Mouse (Mus musculus): ENCODE results near the gene Cdh4.

Cdh4 gene

GRCm38 (mm10) chr2:179586436-179586835 lies 144.2 kb downstream of the Cdh4 start:
- no peak for DNase-seq (ENCODE audit: extremely low read depth, insufficient read length, low spot score)

- no peak for DNase-seq (ENCODE audit: extremely low read depth, insufficient read length, low spot score)
Measured at GRCm38 (mm10) chr2:179587069-179587468, 144.8 kb downstream of the Cdh4 start.

GRCm38 (mm10) chr2:179591661-179592060 lies 149.4 kb downstream of the Cdh4 start:
- no peak for DNase-seq (ENCODE audit: extremely low read depth, insufficient read length, low spot score)

- DNase-seq (ENCODE audit: extremely low read depth, insufficient read length, low spot score), result no peak
Measured at GRCm38 (mm10) chr2:179595013-179595412, 152.8 kb downstream of the Cdh4 start.

GRCm38 (mm10) chr2:179598886-179599285 lies 156.7 kb downstream of the Cdh4 start:
- DNase-seq (ENCODE audit: extremely low read depth, insufficient read length, low spot score), result no peak

- DNase-seq (ENCODE audit: extremely low read depth, insufficient read length, low spot score), result no peak
Measured at GRCm38 (mm10) chr2:179599886-179600285, 157.7 kb downstream of the Cdh4 start.

- no peak for DNase-seq (ENCODE audit: extremely low read depth, insufficient read length, low spot score)
Measured at GRCm38 (mm10) chr2:179600347-179600746, 158.1 kb downstream of the Cdh4 start.

GRCm38 (mm10) chr2:179601167-179601566 lies 158.9 kb downstream of the Cdh4 start:
- DNase-seq (ENCODE audit: extremely low read depth, insufficient read length, low spot score), result no peak

- DNase-seq (ENCODE audit: extremely low read depth, insufficient read length, low spot score), result no peak
Measured at GRCm38 (mm10) chr2:179604746-179605145, 162.5 kb downstream of the Cdh4 start.

GRCm38 (mm10) chr2:179605255-179605654 lies 163.0 kb downstream of the Cdh4 start:
- DNase-seq (ENCODE audit: extremely low read depth, insufficient read length, low spot score), result no peak

- no peak for DNase-seq (ENCODE audit: extremely low read depth, insufficient read length, low spot score)
Measured at GRCm38 (mm10) chr2:179606341-179606740, 164.1 kb downstream of the Cdh4 start.

- DNase-seq (ENCODE audit: extremely low read depth, insufficient read length, low spot score), result no peak
Measured at GRCm38 (mm10) chr2:179615906-179616305, 173.7 kb downstream of the Cdh4 start.

GRCm38 (mm10) chr2:179623643-179624473 lies 181.6 kb downstream of the Cdh4 start:
- no peak for DNase-seq (ENCODE audit: extremely low read depth, insufficient read length, low spot score)

- no peak for DNase-seq (ENCODE audit: extremely low read depth, insufficient read length, low spot score)
Measured at GRCm38 (mm10) chr2:179627563-179627962, 185.3 kb downstream of the Cdh4 start.

GRCm38 (mm10) chr2:179630720-179631119 lies 188.5 kb downstream of the Cdh4 start:
- no peak for DNase-seq (ENCODE audit: extremely low read depth, insufficient read length, low spot score)

- DNase-seq (ENCODE audit: extremely low read depth, insufficient read length, low spot score), result no peak
Measured at GRCm38 (mm10) chr2:179640576-179641301, 198.5 kb downstream of the Cdh4 start.

- DNase-seq (ENCODE audit: extremely low read depth, insufficient read length, low spot score), result peak; percentile 60
Measured at GRCm38 (mm10) chr2:179648573-179649263, 206.5 kb downstream of the Cdh4 start.

- no peak for DNase-seq (ENCODE audit: extremely low read depth, insufficient read length, low spot score)
Measured at GRCm38 (mm10) chr2:179649370-179649769, 207.1 kb downstream of the Cdh4 start.

GRCm38 (mm10) chr2:179650168-179650567 lies 207.9 kb downstream of the Cdh4 start:
- no peak for DNase-seq (ENCODE audit: extremely low read depth, insufficient read length, low spot score)

- DNase-seq (ENCODE audit: extremely low read depth, insufficient read length, low spot score), result no peak
Measured at GRCm38 (mm10) chr2:179655506-179655905, 213.3 kb downstream of the Cdh4 start.

- DNase-seq (ENCODE audit: extremely low read depth, insufficient read length, low spot score), result no peak
Measured at GRCm38 (mm10) chr2:179659254-179659653, 217.0 kb downstream of the Cdh4 start.
